Mouse (Mus musculus): ENCODE data around the gene Nxpe3. TPM values are rescaled to one million over a fixed set of nuclear protein-coding genes. Genes with fewer than 3 reads are reported as not detected.
A peak's percentile ranks its signal among the peaks of the same experiment; 100 is the strongest.

Gene Nxpe3
- polyA plus RNA-seq, 1 experiment, result 3.5 TPM

- DNase-seq (ENCODE audit: low read depth), result no peak
- no peak for TF ChIP-seq POLR2A (IDR thresholded peaks at IDR 0.05; ENCODE audit: borderline replicate concordance, extremely low read depth, insufficient read depth, insufficient read length, poor library complexity, severe bottlenecking)
These were observed 77.2 kb downstream of the Nxpe3 start for GRCm38 (mm10) chr16:55817717-55818515.

- no peak for TF ChIP-seq POLR2A (IDR thresholded peaks at IDR 0.05; ENCODE audit: borderline replicate concordance, extremely low read depth, insufficient read depth, insufficient read length, poor library complexity, severe bottlenecking)
- no peak for TF ChIP-seq CTCF (IDR thresholded peaks at IDR 0.05; ENCODE audit: borderline replicate concordance, extremely low read depth, insufficient read depth, insufficient read length)
These were observed 78.7 kb downstream of the Nxpe3 start for GRCm38 (mm10) chr16:55816202-55816941.

DNA sequence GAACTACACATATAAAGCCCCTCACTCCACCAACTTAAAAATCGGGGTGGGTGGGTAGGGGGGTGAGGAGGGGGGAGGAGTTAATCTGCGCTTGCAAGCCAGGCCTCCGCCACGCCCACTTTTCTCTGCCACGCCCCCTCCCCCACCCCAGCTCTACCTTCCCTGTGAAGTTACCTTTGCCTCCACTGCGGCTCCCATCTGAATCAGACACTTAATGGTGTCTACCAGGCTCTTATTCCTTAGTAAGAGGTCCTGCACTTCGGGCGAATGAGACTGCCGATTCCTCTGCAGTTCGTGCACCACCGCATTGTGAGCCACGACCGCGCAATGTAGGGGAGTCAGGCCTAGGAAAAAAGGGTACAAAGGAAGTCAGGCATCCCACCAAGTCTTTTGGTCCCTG, 79.6 kb downstream of the Nxpe3 start:
- DNase-seq (ENCODE audit: low read depth), result no peak
- TF ChIP-seq CTCF (IDR thresholded peaks at IDR 0.05; ENCODE audit: borderline replicate concordance, extremely low read depth, insufficient read depth, insufficient read length) (no peak), POLR2A (IDR thresholded peaks at IDR 0.05; ENCODE audit: borderline replicate concordance, extremely low read depth, insufficient read depth, insufficient read length, poor library complexity, severe bottlenecking) (no peak)

More at GRCm38 (mm10) chr16:55816202-55816941, 78.7 kb downstream of the Nxpe3 start:
- no peak for DNase-seq (ENCODE audit: low read depth)

DNA sequence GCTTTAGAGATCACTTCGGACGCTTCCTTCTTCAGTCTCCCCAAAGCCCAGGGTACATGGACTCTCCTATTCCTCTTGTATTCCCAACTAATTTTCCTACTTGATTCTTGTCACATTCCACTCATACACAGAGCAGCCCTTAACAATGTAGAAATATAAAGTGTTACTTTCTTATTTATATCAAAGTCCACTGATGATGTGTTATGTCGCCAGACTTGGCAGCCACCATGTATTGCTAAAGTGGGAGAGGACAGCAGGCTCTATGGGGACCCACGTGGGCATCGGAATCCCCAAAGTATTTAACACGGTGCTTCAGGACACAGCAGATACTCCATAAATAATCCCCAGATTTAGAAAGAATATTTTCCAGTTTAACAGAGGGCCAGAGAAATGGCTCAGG, 80.4 kb downstream of the Nxpe3 start:
- TF ChIP-seq CTCF (IDR thresholded peaks at IDR 0.05; ENCODE audit: borderline replicate concordance, extremely low read depth, insufficient read depth, insufficient read length) (no peak), POLR2A (IDR thresholded peaks at IDR 0.05; ENCODE audit: borderline replicate concordance, extremely low read depth, insufficient read depth, insufficient read length, poor library complexity, severe bottlenecking) (no peak)
- no peak for DNase-seq (ENCODE audit: low read depth)

- no peak for TF ChIP-seq POLR2A (IDR thresholded peaks at IDR 0.05; ENCODE audit: borderline replicate concordance, extremely low read depth, insufficient read depth, insufficient read length, poor library complexity, severe bottlenecking)
- TF ChIP-seq CTCF (IDR thresholded peaks at IDR 0.05; ENCODE audit: borderline replicate concordance, extremely low read depth, insufficient read depth, insufficient read length), result no peak
- DNase-seq (ENCODE audit: low read depth), result peak; percentile 28
These were observed 81.2 kb downstream of the Nxpe3 start for GRCm38 (mm10) chr16:55813916-55814315.

DNA sequence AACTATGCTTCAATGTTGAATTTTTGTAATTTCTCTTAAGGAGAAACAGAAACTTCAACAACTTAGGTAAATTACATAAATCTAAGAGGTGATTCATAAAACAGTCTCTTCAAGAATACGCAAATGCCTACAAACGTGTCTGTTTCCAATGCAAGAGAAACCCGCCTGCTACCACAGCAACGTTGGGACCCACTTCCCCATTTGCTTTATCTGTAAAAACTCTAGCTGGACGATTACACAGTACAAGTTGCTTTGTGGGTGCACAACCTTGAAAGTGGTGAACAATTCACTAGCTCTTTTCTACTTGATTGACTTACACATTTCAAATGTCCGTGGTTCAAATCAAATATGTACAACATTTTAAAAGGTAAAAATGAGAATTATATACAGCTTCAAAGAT, 83.3 kb downstream of the Nxpe3 start:
- TF ChIP-seq POLR2A (IDR thresholded peaks at IDR 0.05; ENCODE audit: borderline replicate concordance, extremely low read depth, insufficient read depth, insufficient read length, poor library complexity, severe bottlenecking) (no peak), CTCF (IDR thresholded peaks at IDR 0.05; ENCODE audit: borderline replicate concordance, extremely low read depth, insufficient read depth, insufficient read length) (no peak)
- no peak for DNase-seq (ENCODE audit: low read depth)

GRCm38 (mm10) chr16:55809779-55810514, 85.1 kb downstream of the Nxpe3 start:
- TF ChIP-seq POLR2A (IDR thresholded peaks at IDR 0.05; ENCODE audit: borderline replicate concordance, extremely low read depth, insufficient read depth, insufficient read length, poor library complexity, severe bottlenecking) (no peak), CTCF (IDR thresholded peaks at IDR 0.05; ENCODE audit: borderline replicate concordance, extremely low read depth, insufficient read depth, insufficient read length) (no peak)
- no peak for DNase-seq (ENCODE audit: low read depth)

GRCm38 (mm10) chr16:55809345-55809744, 85.7 kb downstream of the Nxpe3 start:
- no peak for DNase-seq (ENCODE audit: low read depth)
- TF ChIP-seq POLR2A (IDR thresholded peaks at IDR 0.05; ENCODE audit: borderline replicate concordance, extremely low read depth, insufficient read depth, insufficient read length, poor library complexity, severe bottlenecking) (no peak), CTCF (IDR thresholded peaks at IDR 0.05; ENCODE audit: borderline replicate concordance, extremely low read depth, insufficient read depth, insufficient read length) (no peak)

GRCm38 (mm10) chr16:55807505-55807932, 87.6 kb downstream of the Nxpe3 start:
- DNase-seq (ENCODE audit: low read depth), result peak; percentile 79
- no peak for TF ChIP-seq CTCF (IDR thresholded peaks at IDR 0.05; ENCODE audit: borderline replicate concordance, extremely low read depth, insufficient read depth, insufficient read length)
- no peak for TF ChIP-seq POLR2A (IDR thresholded peaks at IDR 0.05; ENCODE audit: borderline replicate concordance, extremely low read depth, insufficient read depth, insufficient read length, poor library complexity, severe bottlenecking)

DNA sequence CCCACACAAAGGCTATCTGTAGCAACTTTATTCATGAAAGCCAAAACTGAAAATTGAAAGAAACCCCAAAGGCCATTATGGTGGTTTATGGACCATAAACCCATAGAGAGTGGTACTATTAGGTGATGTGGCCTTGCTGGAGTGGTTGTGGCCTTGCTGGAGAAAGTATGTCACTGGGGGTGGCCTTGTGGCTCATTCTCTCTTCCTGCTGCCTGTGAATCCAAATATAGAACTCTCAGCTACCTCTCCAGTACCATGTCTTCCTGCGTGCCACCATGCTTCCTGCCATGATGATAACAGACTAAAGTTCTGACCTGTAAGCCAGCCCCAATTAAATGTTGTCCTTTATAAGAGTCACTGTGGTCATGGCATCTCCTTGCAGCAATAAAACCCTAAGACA, 90.3 kb downstream of the Nxpe3 start:
- DNase-seq (ENCODE audit: low read depth), result no peak
- no peak for TF ChIP-seq CTCF (IDR thresholded peaks at IDR 0.05; ENCODE audit: borderline replicate concordance, extremely low read depth, insufficient read depth, insufficient read length)
- TF ChIP-seq POLR2A (IDR thresholded peaks at IDR 0.05; ENCODE audit: borderline replicate concordance, extremely low read depth, insufficient read depth, insufficient read length, poor library complexity, severe bottlenecking), result no peak

GRCm38 (mm10) chr16:55801629-55802028, 93.5 kb downstream of the Nxpe3 start:
- TF ChIP-seq POLR2A (IDR thresholded peaks at IDR 0.05; ENCODE audit: borderline replicate concordance, extremely low read depth, insufficient read depth, insufficient read length, poor library complexity, severe bottlenecking), result no peak
- no peak for DNase-seq (ENCODE audit: low read depth)

Measured in brain, embryonic 14.5 days (tissue).